Mouse (Mus musculus) ES-Bruce4 (cell line): Measurements from ENCODE around the gene Zfp87. TPM values are rescaled to one million over a fixed set of nuclear protein-coding genes. Genes with fewer than 3 reads are reported as not detected.

Experiments
- H3K27ac ChIP-seq: 2 replicates; pipeline ENCODE4 v1.5.1; 2012; ENCODE audit warnings: low read length, inconsistent platforms; ENCODE audit not compliant: insufficient read depth
- H3K27me3 ChIP-seq: 2 replicates; pipeline ENCODE4 v1.6.1; 2012; ENCODE audit warnings: mild to moderate bottlenecking, low read length, inconsistent platforms; ENCODE audit not compliant: control insufficient read depth, poor library complexity, insufficient read depth, severe bottlenecking
- H3K36me3 ChIP-seq: 2 replicates; pipeline ENCODE4 v1.6.1; 2012; ENCODE audit warnings: inconsistent platforms, mild to moderate bottlenecking, low read length, moderate library complexity; ENCODE audit not compliant: control insufficient read depth, poor library complexity, insufficient read depth, severe bottlenecking
- H3K4me1 ChIP-seq: one replicate; pipeline ENCODE4 v1.8.1; 2011; ENCODE audit warnings: low read length; ENCODE audit not compliant: control insufficient read depth, insufficient read depth
- H3K4me3 ChIP-seq: 2 replicates; pipeline ENCODE4 v1.5.1; 2011; ENCODE audit warnings: low read depth, mild to moderate bottlenecking, low read length
- H3K9ac ChIP-seq: 2 replicates; pipeline ENCODE4 v1.6.1; 2012; ENCODE audit warnings: low read depth, mild to moderate bottlenecking, inconsistent platforms; ENCODE audit not compliant: poor library complexity, severe bottlenecking
- H3K9me3 ChIP-seq: replicated peaks from 2 replicates; pipeline ENCODE4 v1.6.1; 2012; ENCODE audit warnings: mild to moderate bottlenecking, low read length, inconsistent platforms; ENCODE audit not compliant: control insufficient read depth, poor library complexity, insufficient read depth, severe bottlenecking
- CTCF ChIP-seq: IDR thresholded peaks from one replicate; pipeline ENCODE4 v1.8.1; 2011; ENCODE audit warnings: low read depth, low read length
- EP300 ChIP-seq: IDR thresholded peaks from 2 replicates; pipeline ENCODE4 v1.6.1; 2011; ENCODE audit warnings: low read depth, low read length; ENCODE audit not compliant: insufficient read depth
- POLR2A ChIP-seq: IDR thresholded peaks from one replicate; pipeline ENCODE4 v1.8.1; 2011; ENCODE audit warnings: low read length; ENCODE audit not compliant: insufficient read depth
- polyA plus RNA-seq: library from polyadenylated mRNA; stranded (reverse); fragments of >200 nt; gene quantifications from 2 replicates; pipeline ENCODE4 v1.2.4, GENCODE M21; 2011; ENCODE audit warnings: low read depth; ENCODE audit not compliant: missing spikeins, insufficient read depth, insufficient read length

Gene Zfp87
- polyA plus RNA-seq, 1 experiment: 15.5 TPM

- Histone ChIP-seq H3K27ac (no peak overlapping the region), H3K9ac (no peak overlapping the region), H3K27me3 (no peaks in the 10 kb centered on the region), H3K9me3 (no peaks in the 10 kb centered on the region), H3K36me3 (no peaks in the 10 kb centered on the region), H3K4me1 (no peaks in the 10 kb centered on the region), H3K4me3 (no peak overlapping the region)
- TF ChIP-seq EP300: no peak
- no peak for TF ChIP-seq CTCF
- TF ChIP-seq POLR2A: no peak
Measured at GRCm38 (mm10) chr13:67527049-67527730, 1.2 kb upstream of the Zfp87 start.

GRCm38 (mm10) chr13:67500908-67501307 is 25.1 kb downstream of the Zfp87 start:
- Histone ChIP-seq H3K4me3 (no peak overlapping the region), H3K9me3 (no peaks in the 10 kb centered on the region), H3K36me3 (no peaks in the 10 kb centered on the region), H3K27ac (no peak overlapping the region), H3K4me1 (no peaks in the 10 kb centered on the region), H3K9ac (no peak overlapping the region), H3K27me3 (no peaks in the 10 kb centered on the region)
- no peak for TF ChIP-seq EP300
- TF ChIP-seq CTCF: no peak
- TF ChIP-seq POLR2A: no peak

- Histone ChIP-seq H3K36me3 (no peaks in the 10 kb centered on the region), H3K27ac (no peak within 1 kb of the TSS; the same call in 1 of the 2 replicates), H3K9me3 (no peaks in the 10 kb centered on the region), H3K4me3 (peak within 1 kb of the TSS; percentile 95), H3K9ac (peak within 1 kb of the TSS; percentile 34), H3K27me3 (no peaks in the 10 kb centered on the region), H3K4me1 (no peaks in the 10 kb centered on the region)
- no peak for TF ChIP-seq CTCF
- no peak for TF ChIP-seq POLR2A
Measured at GRCm38 (mm10) chr13:67500084-67500719, 25.8 kb downstream of the Zfp87 start, which contains the start of gene Zfp58. TSS of gene Zfp58 (minus strand) at chr13:67500555.

- Histone ChIP-seq H3K9ac (no peak overlapping the region), H3K36me3 (peaks cover 14% of the 10 kb centered on the region), H3K9me3 (peaks cover 3% of the 10 kb centered on the region; the same call in 1 of the 2 replicates), H3K4me1 (no peaks in the 10 kb centered on the region), H3K27me3 (no peaks in the 10 kb centered on the region), H3K4me3 (no peak overlapping the region), H3K27ac (peak overlapping the region; percentile 33; the same call in 1 of the 2 replicates)
- TF ChIP-seq POLR2A (no peak), EP300 (no peak), CTCF (no peak)
Measured at GRCm38 (mm10) chr13:67495631-67496030, 30.3 kb downstream of the Zfp87 start.

- Histone ChIP-seq H3K9me3 (no peaks in the 10 kb centered on the region), H3K9ac (0 out of 2 replicates have a peak overlapping the region, but pooled peaks have one; percentile 23), H3K27ac (no peak overlapping the region), H3K4me1 (no peaks in the 10 kb centered on the region), H3K4me3 (peak overlapping the region; percentile 79), H3K36me3 (no peaks in the 10 kb centered on the region; the same call in 1 of the 2 replicates), H3K27me3 (no peaks in the 10 kb centered on the region)
- no peak for TF ChIP-seq POLR2A
- TF ChIP-seq CTCF: no peak
- no peak for TF ChIP-seq EP300
Measured at GRCm38 (mm10) chr13:67484424-67484811, 41.6 kb downstream of the Zfp87 start.
